Mouse (Mus musculus) testis, adult 2 months (tissue): ENCODE results near the gene Zw10.

Experiments
- CTCF ChIP-seq: fragments of 200-500 bp; IDR thresholded peaks from 2 replicates; pipeline ENCODE4 v1.5.1; 2012; ENCODE audit warnings: low read depth, mild to moderate bottlenecking, inconsistent platforms, low read length, moderate library complexity; ENCODE audit not compliant: control insufficient read depth, insufficient read depth, insufficient replicate concordance
- POLR2A ChIP-seq: fragments of 200-500 bp; IDR thresholded peaks from 2 replicates; pipeline ENCODE4 v1.6.1; 2012; ENCODE audit warnings: low read depth, mild to moderate bottlenecking, inconsistent platforms, low read length, moderate library complexity; ENCODE audit not compliant: control insufficient read depth

DNA sequence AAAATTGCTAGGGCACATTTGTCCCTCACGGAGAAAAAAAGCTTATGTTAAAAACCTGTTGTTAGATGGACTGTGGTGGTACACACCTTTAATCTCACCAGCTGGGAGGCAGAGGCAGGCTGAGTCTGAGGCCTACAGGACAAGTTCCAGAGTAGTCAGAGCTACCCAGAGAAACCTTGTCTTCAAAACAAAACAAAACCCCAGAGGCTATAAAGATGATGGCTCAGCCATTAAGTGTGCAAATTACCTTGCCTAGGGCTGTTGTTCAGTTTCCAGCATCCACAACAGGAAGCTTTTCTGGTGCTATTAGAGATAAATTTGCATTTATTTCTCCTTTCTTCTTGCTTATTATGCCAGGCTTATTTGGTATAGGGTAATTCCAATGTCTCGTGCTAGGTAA lies 30.9 kb upstream of the Zw10 start:
- TF ChIP-seq CTCF, result no peak
- TF ChIP-seq POLR2A, result no peak
